Mouse (Mus musculus): ENCODE data around the gene Mob3b. TPM values are rescaled to one million over a fixed set of nuclear protein-coding genes. Genes with fewer than 3 reads are reported as not detected.

Gene Mob3b
- polyA plus RNA-seq, 2 experiments, result 1.4 to 2.6 TPM

GRCm38 (mm10) chr4:34980461-34981039 is 176.7 kb downstream of the Mob3b start:
- Histone ChIP-seq H3K4me3 (ENCODE audit: insufficient read depth in 1 of 2, low read depth in 2 of 2, low read length in 2 of 2) (no peak overlapping the region), H3K9ac (replicated peaks) (no peak overlapping the region), H3K36me3 (replicated peaks; ENCODE audit: control insufficient read depth, insufficient read depth, low read depth) (no peaks in the 10 kb centered on the region), H3K4me2 (ENCODE audit: low read depth) (no peak overlapping the region), H3K27me3 (ENCODE audit: control insufficient read depth, insufficient read depth, low read length) (no peaks in the 10 kb centered on the region), H3K27ac (no peak overlapping the region), H3K4me1 (replicated peaks; ENCODE audit: control insufficient read depth in 2 of 2, insufficient read depth in 2 of 2, low read length in 1 of 2) (no peaks in the 10 kb centered on the region), H3K9me3 (ENCODE audit: control insufficient read depth, low read length) (no peaks in the 10 kb centered on the region)
- ATAC-seq (ENCODE audit: insufficient read depth), result no peak
- DNase-seq (ENCODE audit: low read depth in 3 of 3, low spot score in 3 of 3), result no peak
- WGBS (ENCODE audit: insufficient replicate concordance), result 59% methylated on average over 8 of the region's 8 CpGs
- TF ChIP-seq EP300 (IDR thresholded peaks at IDR 0.05; ENCODE audit: low read depth) (no peak), CTCF (IDR thresholded peaks at IDR 0.05; ENCODE audit: low read depth) (no peak)

- H3K36me3 ChIP-seq (replicated peaks; ENCODE audit: control insufficient read depth, insufficient read depth, low read depth), result no peaks in the 10 kb centered on the region
- no peak for TF ChIP-seq CTCF (IDR thresholded peaks at IDR 0.05; ENCODE audit: low read depth)
- TF ChIP-seq EP300 (IDR thresholded peaks at IDR 0.05; ENCODE audit: low read depth), result no peak
- H3K9ac ChIP-seq (replicated peaks), result no peak overlapping the region
- DNase-seq (ENCODE audit: low read depth in 3 of 3, low spot score in 3 of 3) (no peak), ATAC-seq (ENCODE audit: insufficient read depth) (no peak)
- no peak overlapping the region for H3K4me3 ChIP-seq (ENCODE audit: insufficient read depth in 1 of 2, low read depth in 2 of 2, low read length in 2 of 2)
- no peaks in the 10 kb centered on the region for H3K27me3 ChIP-seq (ENCODE audit: control insufficient read depth, insufficient read depth, low read length)
- no peaks in the 10 kb centered on the region for H3K9me3 ChIP-seq (ENCODE audit: control insufficient read depth, low read length)
- H3K4me1 ChIP-seq (replicated peaks; ENCODE audit: control insufficient read depth in 2 of 2, insufficient read depth in 2 of 2, low read length in 1 of 2), result no peaks in the 10 kb centered on the region
- no peak overlapping the region for H3K4me2 ChIP-seq (ENCODE audit: low read depth)
- WGBS (ENCODE audit: insufficient replicate concordance), result 60% methylated on average over 4 of the region's 4 CpGs
- no peak overlapping the region for H3K27ac ChIP-seq
These were observed 180.2 kb downstream of the Mob3b start for GRCm38 (mm10) chr4:34976916-34977702.

GRCm38 (mm10) chr4:34976331-34976778 is 180.9 kb downstream of the Mob3b start:
- no peaks in the 10 kb centered on the region for H3K36me3 ChIP-seq (replicated peaks; ENCODE audit: control insufficient read depth, insufficient read depth, low read depth)
- no peak overlapping the region for H3K4me3 ChIP-seq (ENCODE audit: insufficient read depth in 1 of 2, low read depth in 2 of 2, low read length in 2 of 2)
- no peak for ATAC-seq (ENCODE audit: insufficient read depth)
- no peaks in the 10 kb centered on the region for H3K4me1 ChIP-seq (replicated peaks; ENCODE audit: control insufficient read depth in 2 of 2, insufficient read depth in 2 of 2, low read length in 1 of 2)
- no peaks in the 10 kb centered on the region for H3K9me3 ChIP-seq (ENCODE audit: control insufficient read depth, low read length)
- WGBS (ENCODE audit: insufficient replicate concordance), result 80% methylated on average over 13 of the region's 13 CpGs
- no peak for TF ChIP-seq EP300 (IDR thresholded peaks at IDR 0.05; ENCODE audit: low read depth)
- no peak for TF ChIP-seq CTCF (IDR thresholded peaks at IDR 0.05; ENCODE audit: low read depth)
- H3K4me2 ChIP-seq (ENCODE audit: low read depth), result no peak overlapping the region
- no peaks in the 10 kb centered on the region for H3K27me3 ChIP-seq (ENCODE audit: control insufficient read depth, insufficient read depth, low read length)
- H3K9ac ChIP-seq (replicated peaks), result no peak overlapping the region
- DNase-seq (ENCODE audit: low read depth in 3 of 3, low spot score in 3 of 3), result no peak
- no peak overlapping the region for H3K27ac ChIP-seq

- DNase-seq (ENCODE audit: low read depth in 3 of 3, low spot score in 3 of 3), result no peak
- no peak for ATAC-seq (ENCODE audit: insufficient read depth)
- TF ChIP-seq EP300 (IDR thresholded peaks at IDR 0.05; ENCODE audit: low read depth), result no peak
- no peak for TF ChIP-seq CTCF (IDR thresholded peaks at IDR 0.05; ENCODE audit: low read depth)
- Histone ChIP-seq H3K4me1 (replicated peaks; ENCODE audit: control insufficient read depth in 2 of 2, insufficient read depth in 2 of 2, low read length in 1 of 2) (no peaks in the 10 kb centered on the region), H3K9ac (replicated peaks) (no peak overlapping the region), H3K4me2 (ENCODE audit: low read depth) (no peak overlapping the region), H3K27ac (no peak overlapping the region), H3K27me3 (ENCODE audit: control insufficient read depth, insufficient read depth, low read length) (no peaks in the 10 kb centered on the region), H3K9me3 (ENCODE audit: control insufficient read depth, low read length) (no peaks in the 10 kb centered on the region), H3K36me3 (replicated peaks; ENCODE audit: control insufficient read depth, insufficient read depth, low read depth) (no peaks in the 10 kb centered on the region), H3K4me3 (ENCODE audit: insufficient read depth in 1 of 2, low read depth in 2 of 2, low read length in 2 of 2) (no peak overlapping the region)
- 67% methylated on average over 5 of the region's 5 CpGs for WGBS (ENCODE audit: insufficient replicate concordance)
These were observed 182.5 kb downstream of the Mob3b start for GRCm38 (mm10) chr4:34974795-34975194.

- DNase-seq (ENCODE audit: low read depth in 3 of 3, low spot score in 3 of 3) (no peak), ATAC-seq (ENCODE audit: insufficient read depth) (no peak)
- no peak overlapping the region for H3K4me2 ChIP-seq (ENCODE audit: low read depth)
- no peak for TF ChIP-seq EP300 (IDR thresholded peaks at IDR 0.05; ENCODE audit: low read depth)
- TF ChIP-seq CTCF (IDR thresholded peaks at IDR 0.05; ENCODE audit: low read depth), result no peak
- H3K4me3 ChIP-seq (ENCODE audit: insufficient read depth in 1 of 2, low read depth in 2 of 2, low read length in 2 of 2), result no peak overlapping the region
- WGBS (ENCODE audit: insufficient replicate concordance), result 62% methylated on average over 6 of the region's 6 CpGs
- H3K27me3 ChIP-seq (ENCODE audit: control insufficient read depth, insufficient read depth, low read length), result no peaks in the 10 kb centered on the region
- no peak overlapping the region for H3K27ac ChIP-seq
- no peak overlapping the region for H3K9ac ChIP-seq (replicated peaks)
- H3K9me3 ChIP-seq (ENCODE audit: control insufficient read depth, low read length), result no peaks in the 10 kb centered on the region
- no peaks in the 10 kb centered on the region for H3K36me3 ChIP-seq (replicated peaks; ENCODE audit: control insufficient read depth, insufficient read depth, low read depth)
- peaks cover 0 to 2% of the 10 kb centered on the region in 2 experiments; a peak in 1 of 4 replicates for H3K4me1 ChIP-seq (replicated peaks; ENCODE audit: control insufficient read depth in 2 of 2, insufficient read depth in 2 of 2, low read length in 1 of 2)
These were observed 189.7 kb downstream of the Mob3b start for GRCm38 (mm10) chr4:34967541-34967940.
